Mouse (Mus musculus) CH12.LX (cell line): ENCODE measurements around the gene Ano9. TPM values are rescaled to one million over a fixed set of nuclear protein-coding genes. Genes with fewer than 3 reads are reported as not detected.
A peak's percentile ranks its signal among the peaks of the same experiment; 100 is the strongest.

Experiments used
- DNase-seq: peaks from one replicate; pipeline ENCODE4 v3.0.0-alpha.2; 2013; ENCODE audit errors: extremely low read depth
- H3K27ac ChIP-seq: 2 replicates; pipeline ENCODE4 v1.5.1; 2012; ENCODE audit warnings: low read depth, mild to moderate bottlenecking, control low read depth, moderate library complexity; ENCODE audit not compliant: insufficient read depth
- H3K27me3 ChIP-seq: replicated peaks from 2 replicates; pipeline ENCODE3; 2012; ENCODE audit warnings: inconsistent platforms
- H3K36me3 ChIP-seq, 2 experiments: replicated peaks in 1 of 2; 2 replicates each; pipeline versions ENCODE3 to v1.6.1; 2012; ENCODE audit warnings: inconsistent platforms in 1 of 2, low read length in 1 of 2, mild to moderate bottlenecking in 1 of 2, mixed read lengths in 1 of 2, moderate library complexity in 1 of 2; ENCODE audit not compliant: control insufficient read depth in 1 of 2, insufficient read depth in 1 of 2
- H3K4me1 ChIP-seq, 2 experiments: 2 replicates each; pipeline ENCODE4 v1.6.1; 2012; ENCODE audit warnings: inconsistent platforms in 1 of 2, moderate library complexity in 1 of 2; ENCODE audit not compliant: insufficient read depth in 2 of 2, control insufficient read depth in 1 of 2
- H3K4me2 ChIP-seq: 2 replicates; pipeline ENCODE4 v1.6.1; 2012; ENCODE audit warnings: low read depth, mild to moderate bottlenecking, control low read depth; ENCODE audit not compliant: poor library complexity, insufficient read depth, severe bottlenecking
- H3K4me3 ChIP-seq, 3 experiments: fragments of 150-350 bp in 1 of 3; sonication (generic) in 1 of 3; replicated peaks in 1 of 3; 2 replicates each; pipeline versions ENCODE3 to v1.5.1; 2011 to 2012; ENCODE audit warnings: low read depth in 2 of 3, low read length in 2 of 3, mild to moderate bottlenecking in 2 of 3, moderate library complexity in 2 of 3, control low read depth in 1 of 3, improper control_type of control experiment in 1 of 3, inconsistent platforms in 1 of 3, mixed read lengths in 1 of 3; ENCODE audit not compliant: poor library complexity in 1 of 3
- H3K79me2 ChIP-seq: replicated peaks from 2 replicates; pipeline ENCODE4 v1.6.1; 2012; ENCODE audit warnings: mild to moderate bottlenecking, moderate library complexity; ENCODE audit not compliant: control insufficient read depth, poor library complexity, insufficient read depth, severe bottlenecking; ENCODE audit errors: extremely low read depth
- H3K9ac ChIP-seq: 2 replicates; pipeline ENCODE4 v1.6.1; 2012; ENCODE audit warnings: low read depth, mild to moderate bottlenecking, control low read depth, moderate library complexity; ENCODE audit not compliant: insufficient read depth
- H3K9me3 ChIP-seq: replicated peaks from 2 replicates; pipeline ENCODE3; 2012; ENCODE audit warnings: low read length, inconsistent platforms, mixed read lengths
- BHLHE40 ChIP-seq: IDR thresholded peaks from 2 replicates; pipeline ENCODE4 v1.6.1; 2011; ENCODE audit warnings: mild to moderate bottlenecking, low read depth, low read length, improper control_type of control experiment
- CHD1 ChIP-seq: IDR thresholded peaks from 2 replicates; pipeline ENCODE4 v1.6.1; 2012; ENCODE audit warnings: low read depth, low read length, improper control_type of control experiment, inconsistent platforms
- CHD2 ChIP-seq: IDR thresholded peaks from 2 replicates; pipeline ENCODE4 v1.6.1; 2011; ENCODE audit warnings: low read length, improper control_type of control experiment
- CTCF ChIP-seq, 2 experiments: IDR thresholded peaks in 1 of 2; conservative IDR thresholded peaks in 1 of 2; 2 replicates each; pipeline ENCODE4 v1.5.1; 2011 to 2012; ENCODE audit warnings: low read depth in 2 of 2, low read length in 2 of 2, improper control_type of control experiment in 1 of 2, inconsistent platforms in 1 of 2, mild to moderate bottlenecking in 1 of 2, moderate library complexity in 1 of 2
- E2F4 ChIP-seq: IDR thresholded peaks from 2 replicates; pipeline ENCODE4 v1.6.1; 2011; ENCODE audit warnings: low read depth, low read length, improper control_type of control experiment; ENCODE audit not compliant: insufficient replicate concordance
- ELF1 ChIP-seq: IDR thresholded peaks from 2 replicates; pipeline ENCODE4 v1.6.1; 2014; ENCODE audit warnings: low read depth, mild to moderate bottlenecking, inconsistent platforms, low read length, improper control_type of control experiment
- EP300 ChIP-seq: IDR thresholded peaks from 2 replicates; pipeline ENCODE4 v1.6.1; 2011; ENCODE audit warnings: low read length, improper control_type of control experiment
- ETS1 ChIP-seq: conservative IDR thresholded peaks from 2 replicates; pipeline ENCODE4 v1.6.1; 2012; ENCODE audit warnings: low read depth, mild to moderate bottlenecking, inconsistent platforms, low read length, improper control_type of control experiment, moderate library complexity
- GABPA ChIP-seq: IDR thresholded peaks from 2 replicates; pipeline ENCODE4 v1.6.1; 2012; ENCODE audit warnings: low read depth, low read length, improper control_type of control experiment, inconsistent platforms; ENCODE audit not compliant: insufficient replicate concordance
- HCFC1 ChIP-seq: IDR thresholded peaks from 2 replicates; pipeline ENCODE4 v1.6.1; 2012; ENCODE audit warnings: low read depth, mild to moderate bottlenecking, inconsistent platforms, low read length, improper control_type of control experiment
- IRF4 ChIP-seq: IDR thresholded peaks from 2 replicates; pipeline ENCODE4 v1.6.1; 2014; ENCODE audit warnings: low read depth, mild to moderate bottlenecking, inconsistent platforms, low read length, improper control_type of control experiment
- JUN ChIP-seq: IDR thresholded peaks from 2 replicates; pipeline ENCODE4 v1.6.1; 2011; ENCODE audit warnings: low read depth, mild to moderate bottlenecking, low read length, improper control_type of control experiment, moderate library complexity; ENCODE audit not compliant: insufficient read depth
- JUND ChIP-seq: conservative IDR thresholded peaks from 2 replicates; pipeline ENCODE4 v1.6.1; 2011; ENCODE audit warnings: low read depth, low read length, improper control_type of control experiment
- KAT2A ChIP-seq: IDR thresholded peaks from 2 replicates; pipeline ENCODE4 v1.6.1; 2012; ENCODE audit warnings: low read length, improper control_type of control experiment, inconsistent platforms; ENCODE audit not compliant: insufficient replicate concordance
- MAFK ChIP-seq: IDR thresholded peaks from 2 replicates; pipeline ENCODE4 v1.6.1; 2011; ENCODE audit warnings: low read length, improper control_type of control experiment; ENCODE audit not compliant: insufficient replicate concordance
- MAX ChIP-seq: IDR thresholded peaks from 2 replicates; pipeline ENCODE4 v1.6.1; 2011; ENCODE audit warnings: low read length, improper control_type of control experiment
- MAZ ChIP-seq: IDR thresholded peaks from 2 replicates; pipeline ENCODE4 v1.6.1; 2012; ENCODE audit warnings: low read depth, mild to moderate bottlenecking, inconsistent platforms, low read length, improper control_type of control experiment, moderate library complexity
- MEF2A ChIP-seq: IDR thresholded peaks from 2 replicates; pipeline ENCODE4 v1.6.1; 2014; ENCODE audit warnings: low read depth, mild to moderate bottlenecking, inconsistent platforms, low read length, improper control_type of control experiment, borderline replicate concordance
- MXI1 ChIP-seq: IDR thresholded peaks from 2 replicates; pipeline ENCODE4 v1.6.1; 2011; ENCODE audit warnings: mild to moderate bottlenecking, low read depth, low read length, improper control_type of control experiment
- MYC ChIP-seq: IDR thresholded peaks from 2 replicates; pipeline ENCODE4 v1.6.1; 2011; ENCODE audit warnings: low read depth, mild to moderate bottlenecking, improper control_type of control experiment, low read length
- NELFE ChIP-seq: IDR thresholded peaks from 2 replicates; pipeline ENCODE4 v1.6.1; 2011; ENCODE audit warnings: low read depth, low read length, improper control_type of control experiment
- NRF1 ChIP-seq: IDR thresholded peaks from 2 replicates; pipeline ENCODE4 v1.6.1; 2014; ENCODE audit warnings: low read depth, mild to moderate bottlenecking, inconsistent platforms, low read length, improper control_type of control experiment, moderate library complexity
- PAX5 ChIP-seq: IDR thresholded peaks from 2 replicates; pipeline ENCODE4 v1.6.1; 2012; ENCODE audit warnings: low read length, inconsistent platforms, mixed read lengths
- POLR2A ChIP-seq: IDR thresholded peaks from 2 replicates; pipeline ENCODE4 v1.6.1; 2011; ENCODE audit warnings: low read depth, mild to moderate bottlenecking, improper control_type of control experiment, low read length
- POLR2AphosphoS2 ChIP-seq: IDR thresholded peaks from 2 replicates; pipeline ENCODE4 v1.6.1; 2011; ENCODE audit warnings: low read depth, low read length, improper control_type of control experiment
- RAD21 ChIP-seq: IDR thresholded peaks from 2 replicates; pipeline ENCODE4 v1.6.1; 2011; ENCODE audit warnings: low read depth, mild to moderate bottlenecking, low read length, improper control_type of control experiment, moderate library complexity
- RCOR1 ChIP-seq: conservative IDR thresholded peaks from 2 replicates; pipeline ENCODE4 v1.6.1; 2012; ENCODE audit warnings: low read depth, mild to moderate bottlenecking, inconsistent platforms, low read length, improper control_type of control experiment
- SMC3 ChIP-seq: IDR thresholded peaks from 2 replicates; pipeline ENCODE4 v1.6.1; 2011; ENCODE audit warnings: low read depth, low read length, improper control_type of control experiment
- TBP ChIP-seq: conservative IDR thresholded peaks from 2 replicates; pipeline ENCODE4 v1.6.1; 2011; ENCODE audit warnings: low read depth, low read length, improper control_type of control experiment
- TCF12 ChIP-seq: IDR thresholded peaks from 2 replicates; pipeline ENCODE4 v1.6.1; 2014; ENCODE audit warnings: low read depth, mild to moderate bottlenecking, inconsistent platforms, low read length, improper control_type of control experiment
- UBTF ChIP-seq: IDR thresholded peaks from 2 replicates; pipeline ENCODE4 v1.6.1; 2012; ENCODE audit warnings: low read depth, mild to moderate bottlenecking, inconsistent platforms, low read length, improper control_type of control experiment, moderate library complexity
- USF1 ChIP-seq: IDR thresholded peaks from 2 replicates; pipeline ENCODE4 v1.6.1; 2014; ENCODE audit warnings: low read depth, mild to moderate bottlenecking, inconsistent platforms, low read length, improper control_type of control experiment
- USF2 ChIP-seq: conservative IDR thresholded peaks from 2 replicates; pipeline ENCODE4 v1.6.1; 2011; ENCODE audit warnings: low read depth, low read length, improper control_type of control experiment
- ZC3H11A ChIP-seq: IDR thresholded peaks from 2 replicates; pipeline ENCODE4 v1.6.1; 2012; ENCODE audit warnings: low read depth, mild to moderate bottlenecking, inconsistent platforms, low read length, improper control_type of control experiment
- ZKSCAN1 ChIP-seq: IDR thresholded peaks from 2 replicates; pipeline ENCODE4 v1.6.1; 2012; ENCODE audit warnings: low read depth, inconsistent platforms, low read length, improper control_type of control experiment, borderline replicate concordance
- ZMIZ1 ChIP-seq: IDR thresholded peaks from 2 replicates; pipeline ENCODE4 v1.6.1; 2012; ENCODE audit warnings: low read depth, mild to moderate bottlenecking, inconsistent platforms, low read length, improper control_type of control experiment
- ZNF384 ChIP-seq: IDR thresholded peaks from 2 replicates; pipeline ENCODE4 v1.6.1; 2012; ENCODE audit warnings: low read depth, low read length, improper control_type of control experiment, inconsistent platforms
- dilution Hi-C: fragments of 300-500 bp; cut with MboI; formaldehyde crosslinking; loops from 2 replicates; pipeline ENCODE4 v1.14.3; 2020; ENCODE audit warnings: low sequenced_read_pairs; ENCODE audit not compliant: extremely low pct_unique_long_range_greater_than_20kb, extremely low pct_ligation_motif_present
- in situ Hi-C: fragments of 300-500 bp; cut with MboI; formaldehyde crosslinking; loops from 3 replicates; pipeline ENCODE4 v1.14.3; 2019; ENCODE audit warnings: low sequenced_read_pairs, low pct_ligation_motif_present, low pct_unique_long_range_greater_than_20kb, mixed read lengths
- polyA plus RNA-seq: library from polyadenylated mRNA; unstranded; fragments of >175 nt; gene quantifications from 2 replicates; pipeline ENCODE4 v1.2.1, GENCODE M21; 2012; ENCODE audit warnings: low read depth; ENCODE audit not compliant: insufficient read length
- total RNA-seq, 2 experiments: library from RNA; depleted of rRNA; stranded (reverse); fragments of 300-350 nt in 1 of 2; fragments of >200 nt in 1 of 2; gene quantifications; 2 replicates each; pipeline ENCODE4 v1.2.3; 2012 to 2014

Gene Ano9
- total and polyA plus RNA-seq, 3 experiments: 0.04 TPM; not detected in 2

GRCm38 (mm10) chr7:141060426-141061242, 57.0 kb downstream of the Ano9 start, which contains the start of gene B4galnt4:
B4galnt4 (plus strand) TSS chr7:141061104.
- Histone ChIP-seq H3K79me2 (no peaks in the 10 kb centered on the region), H3K9me3 (peaks cover 12% of the 10 kb centered on the region), H3K27me3 (peaks cover 75% of the 10 kb centered on the region), H3K36me3 (no peaks in the 10 kb centered on the region), H3K9ac (peak within 1 kb of the TSS; percentile 38)
- dilution Hi-C loops: no loop called here
- in situ Hi-C loops: no loop called here
- no peak for DNase-seq
- TF ChIP-seq HCFC1 (no peak), POLR2AphosphoS2 (no peak), EP300 (no peak), MYC (no peak), ZKSCAN1 (no peak), POLR2A (peak; percentile 61), MAX (0 out of 2 replicates have a peak, but pooled peaks have one; percentile 22), JUND (no peak), NELFE (0 out of 2 replicates have a peak, but pooled peaks have one; percentile 22), BHLHE40 (no peak), UBTF (no peak), KAT2A (no peak), JUN (no peak), E2F4 (no peak), CHD2 (no peak), USF2 (no peak), MXI1 (peak; percentile 50; the same call in 1 of the 2 replicates), TBP (no peak), MEF2A (no peak), IRF4 (no peak), RAD21 (no peak), MAFK (no peak), CHD1 (no peak), TCF12 (no peak), USF1 (no peak), CTCF (conservative IDR thresholded peaks at IDR 0.05 in 1 of 2, IDR thresholded peaks at IDR 0.05 in 1 of 2; ENCODE audit: low read depth in 2 of 2, low read length in 2 of 2) (no peak), ELF1 (no peak), SMC3 (no peak), ZNF384 (no peak), NRF1 (no peak), ZMIZ1 (0 out of 2 replicates have a peak, but pooled peaks have one; percentile 26), PAX5 (no peak), GABPA (no peak), MAZ (no peak), ETS1 (no peak), ZC3H11A (no peak), RCOR1 (no peak)
- TF ChIP-seq, all 38 proteins: peak for 5
- peak within 1 kb of the TSS; percentile 92 for H3K4me2 ChIP-seq
- no peak within 1 kb of the TSS for H3K27ac ChIP-seq
- peaks cover 21 to 38% of the 10 kb centered on the region in 2 experiments for H3K4me1 ChIP-seq
- H3K4me3 ChIP-seq: peak within 1 kb of the TSS; percentile 12 to 65 (median 46)
